Comparison of ENCODE assay signal across 9 mouse cellular contexts in the genomic region with DNA sequence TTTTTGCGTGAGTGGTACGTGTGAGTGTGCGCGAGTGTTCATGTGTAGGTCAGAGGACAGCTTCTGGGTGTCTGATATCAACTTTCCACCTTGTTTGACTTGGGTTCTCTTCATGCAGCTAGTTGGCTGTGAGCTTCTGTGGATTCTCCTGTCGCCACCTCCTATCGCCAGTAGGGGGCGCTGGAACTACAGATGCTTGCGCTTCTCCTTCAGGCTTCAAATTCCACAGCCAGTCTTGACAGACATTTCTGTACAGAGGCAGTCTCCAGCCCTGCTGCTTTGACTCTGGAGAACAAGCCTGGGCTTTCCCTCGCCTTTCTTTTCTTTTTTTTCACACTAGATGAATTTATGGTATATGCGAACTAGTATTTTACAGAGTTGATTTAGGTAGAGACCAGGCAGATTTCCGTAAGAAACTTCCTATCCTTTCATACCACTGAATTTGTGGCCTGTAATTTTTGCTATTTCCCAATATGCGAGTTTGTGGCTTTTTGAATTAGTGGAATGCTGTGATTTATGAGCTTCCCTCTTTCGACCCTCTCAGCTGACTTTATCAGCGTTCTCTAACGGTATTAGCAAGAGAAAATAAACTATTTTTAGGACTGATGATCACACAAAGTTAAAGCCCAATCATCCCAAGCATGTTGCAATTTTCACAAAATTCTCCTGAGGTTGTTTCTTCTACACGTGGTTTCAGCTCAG.
DNase-seq lines count a peak whose midpoint lies in the region; ATAC-seq lines count a peak whose summit lies in the region.
"Had no signal": no experiment of that assay in that cellular context is flagged by ENCODE, and none has a peak within 500 bp of the region (broad histone marks: within the 10 kb centered on the region; RNA-seq: fewer than 3 reads in every experiment).

No protein-coding gene starts in this region.

- H3K4me3 ChIP-seq in liver, embryonic 12.5 days: no peak overlapping the region
- H3K4me3 ChIP-seq in forebrain, embryonic 16.5 days (replicated peaks; ENCODE audit: low read length): no peak overlapping the region
- no peak overlapping the region for H3K4me3 ChIP-seq in hindbrain, embryonic 16.5 days (ENCODE audit: low read length)
- H3K4me3 ChIP-seq: embryonic facial prominence, embryonic 12.5 days had no signal

- no peaks in the 10 kb centered on the region for H3K36me3 ChIP-seq in liver, embryonic 12.5 days
- H3K36me3 ChIP-seq in forebrain, embryonic 16.5 days (ENCODE audit: control insufficient read depth, insufficient read depth): no peaks in the 10 kb centered on the region
- no peaks in the 10 kb centered on the region for H3K36me3 ChIP-seq in hindbrain, embryonic 16.5 days (ENCODE audit: control insufficient read depth, insufficient read depth, low read length)
- H3K36me3 ChIP-seq: embryonic facial prominence, embryonic 12.5 days had no signal

- H3K9me3 ChIP-seq in liver, embryonic 12.5 days (replicated peaks): no peaks in the 10 kb centered on the region
- H3K9me3 ChIP-seq in forebrain, embryonic 16.5 days (ENCODE audit: control insufficient read depth, low read length): no peaks in the 10 kb centered on the region
- no peaks in the 10 kb centered on the region for H3K9me3 ChIP-seq in hindbrain, embryonic 16.5 days (ENCODE audit: control insufficient read depth, low read length)
- H3K9me3 ChIP-seq: embryonic facial prominence, embryonic 12.5 days had no signal

- no peak overlapping the region for H3K4me2 ChIP-seq in liver, embryonic 12.5 days
- no peak overlapping the region for H3K4me2 ChIP-seq in forebrain, embryonic 16.5 days (ENCODE audit: low read length)
- H3K4me2 ChIP-seq in hindbrain, embryonic 16.5 days (ENCODE audit: low read length): no peak overlapping the region
- H3K4me2 ChIP-seq: embryonic facial prominence, embryonic 12.5 days had no signal

- no peak for ATAC-seq in liver, embryonic 12.5 days
- ATAC-seq in cerebellum, adult (ENCODE audit: insufficient number of reproducible peaks, low FRiP score, low TSS enrichment): peak; percentile 73
- peak; percentile 64 for ATAC-seq in forebrain, embryonic 16.5 days
- peak; percentile 56; the same call in 1 of the 2 replicates for ATAC-seq in hindbrain, embryonic 16.5 days

- no peak overlapping the region for H3K9ac ChIP-seq in liver, embryonic 12.5 days
- no peak overlapping the region for H3K9ac ChIP-seq in forebrain, embryonic 16.5 days (replicated peaks; ENCODE audit: low read depth, low read length)
- H3K9ac ChIP-seq in hindbrain, embryonic 16.5 days (ENCODE audit: low read depth, low read length): no peak overlapping the region
- H3K9ac ChIP-seq: embryonic facial prominence, embryonic 12.5 days had no signal

- DNase-seq in liver: peak; percentile 62
- DNase-seq in left cerebral cortex, adult 9 months (ENCODE audit: low spot score in 2 of 2): peak; percentile 42 to 90
- DNase-seq in neural tube, embryonic 10.5 days (ENCODE audit: extremely low spot score, low spot score): peak; percentile 79
- peak; percentile 77 for DNase-seq in testis, postnatal 14 days (ENCODE audit: low spot score)

- H3K27ac ChIP-seq in liver, embryonic 12.5 days: no peak overlapping the region
- no peak overlapping the region for H3K27ac ChIP-seq in forebrain, embryonic 16.5 days (ENCODE audit: low read length)
- no peak overlapping the region for H3K27ac ChIP-seq in hindbrain, embryonic 16.5 days (ENCODE audit: low read depth, low read length)
- H3K27ac ChIP-seq: embryonic facial prominence, embryonic 12.5 days had no signal

- WGBS in liver, embryonic 12.5 days (ENCODE audit: insufficient replicate concordance): 22% methylated on average over 16 of the region's 16 CpGs
- 38% methylated on average over 16 of the region's 16 CpGs for WGBS in forebrain, embryonic 16.5 days
- 35% methylated on average over 16 of the region's 16 CpGs for WGBS in hindbrain, embryonic 16.5 days

- no peaks in the 10 kb centered on the region for H3K27me3 ChIP-seq in liver, embryonic 12.5 days (replicated peaks)
- no peaks in the 10 kb centered on the region for H3K27me3 ChIP-seq in forebrain, embryonic 16.5 days (replicated peaks; ENCODE audit: control insufficient read depth, insufficient read depth, low read length)
- H3K27me3 ChIP-seq in hindbrain, embryonic 16.5 days (replicated peaks; ENCODE audit: control insufficient read depth, insufficient read depth, low read length): no peaks in the 10 kb centered on the region
- H3K27me3 ChIP-seq: embryonic facial prominence, embryonic 12.5 days had no signal

- H3K4me1 ChIP-seq in liver, embryonic 12.5 days: no peaks in the 10 kb centered on the region
- no peaks in the 10 kb centered on the region for H3K4me1 ChIP-seq in forebrain, embryonic 16.5 days (replicated peaks; ENCODE audit: control insufficient read depth, insufficient read depth, low read length)
- no peaks in the 10 kb centered on the region for H3K4me1 ChIP-seq in hindbrain, embryonic 16.5 days (ENCODE audit: control insufficient read depth, insufficient read depth, low read depth, low read length)
- H3K4me1 ChIP-seq: embryonic facial prominence, embryonic 12.5 days had no signal
